Mouse (Mus musculus) Patski (cell line): ENCODE measurements around the gene Teddm1a. TPM values are rescaled to one million over a fixed set of nuclear protein-coding genes. Genes with fewer than 3 reads are reported as not detected.

Source experiments
- ATAC-seq: fragments of 100-300 bp; one replicate; pipeline ENCODE4 v1.8.0; 2021
- CTCF ChIA-PET: fragments of 350-600 bp; sonication (Branson Sonifier 250); formaldehyde crosslinking; loops from one replicate; lab custom pipeline; 2022; ENCODE audit warnings: inconsistent platforms; lab: Charles Lee
- POLR2A ChIA-PET: fragments of 350-600 bp; sonication (Branson Sonifier 250); formaldehyde crosslinking; loops from one replicate; lab custom pipeline; 2022; ENCODE audit warnings: antibody characterized with exemption, inconsistent platforms; lab: Charles Lee
- DNase-seq: peaks from one replicate; pipeline ENCODE4 v3.0.0-alpha.2; 2011; ENCODE audit warnings: low read depth, low spot score
- H3K27me3 ChIP-seq: fragments of 371-371 bp; one replicate; pipeline ENCODE4 v1.5.1; 2021
- CTCF ChIP-seq: fragments of 100-300 bp; IDR thresholded peaks from one replicate; pipeline ENCODE4 v1.5.1; 2021
- in situ Hi-C: fragments of 300-500 bp; cut with MboI; formaldehyde crosslinking; loops from 3 replicates; pipeline ENCODE4 v1.11.1; 2018; ENCODE audit warnings: low pct_unique_long_range_greater_than_20kb, mixed read lengths
- polyA plus RNA-seq: library from polyadenylated mRNA; unstranded; gene quantifications from one replicate; pipeline ENCODE4 v1.2.3, GENCODE M21; 2021

Gene Teddm1a
- polyA plus RNA-seq, 1 experiment from 2014 or later, result not detected

DNA sequence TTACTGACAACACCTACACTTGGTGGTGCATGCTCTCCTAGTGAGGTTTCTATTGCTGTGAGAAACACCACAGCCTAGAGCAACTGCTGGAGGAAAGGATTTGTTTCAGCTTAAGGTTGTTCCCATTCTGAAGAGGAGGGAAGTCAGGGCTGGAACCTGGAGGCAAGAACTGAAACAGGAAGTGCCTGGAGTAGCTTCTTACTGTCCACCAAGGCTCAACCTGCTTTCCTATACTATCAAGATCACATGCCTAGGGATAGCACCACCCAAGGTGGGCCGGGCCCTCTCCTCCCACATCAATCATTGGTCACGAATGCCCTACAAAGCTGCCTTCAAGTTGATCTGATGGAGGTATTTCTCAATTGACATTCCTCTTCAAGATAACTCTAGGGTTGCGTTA lies 30.1 kb downstream of the Teddm1a start:
- POLR2A ChIA-PET, result no interaction called here

DNA sequence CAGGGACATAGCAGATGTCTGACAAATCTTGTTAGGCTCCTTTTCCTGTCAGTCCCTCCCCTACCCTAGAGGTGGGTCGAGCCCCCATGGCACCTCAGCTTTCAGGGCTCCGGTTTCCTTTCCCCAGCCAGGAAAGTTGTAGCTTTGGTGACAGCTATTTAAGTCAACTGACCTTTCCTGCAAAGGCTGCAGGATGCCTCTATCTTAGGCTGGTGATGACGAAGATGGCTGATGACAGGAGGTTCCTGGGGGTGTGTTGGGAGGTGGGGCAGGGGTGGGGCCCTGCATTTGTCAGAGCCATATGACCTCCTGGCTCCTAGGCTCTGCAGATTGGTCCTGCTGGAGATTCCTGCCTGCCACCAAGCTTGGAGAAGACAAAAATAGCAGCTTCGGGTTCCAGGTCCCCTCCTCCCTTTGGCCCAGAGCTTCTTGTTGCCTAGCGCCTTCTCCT lies 31.1 kb downstream of the Teddm1a start:
- DNase-seq, result no peak
- TF ChIP-seq CTCF, result no peak
- H3K27me3 ChIP-seq, result peaks cover 13% of the 10 kb centered on the region
- ChIA-PET POLR2A (interaction anchor here (0.7 to 1.5 kb wide), 2 partner anchors 11 to 23 kb away, joined by 3 to 4 read pairs; partner anchors contain the start of gene Glul), CTCF (no interaction called here)
- in situ Hi-C loops, result no loop called here
- ATAC-seq, result no peak

More for the DNA sequence above, 30.1 kb downstream of the Teddm1a start:
- H3K27me3 ChIP-seq, result peaks cover 16% of the 10 kb centered on the region
- TF ChIP-seq CTCF, result no peak
- CTCF ChIA-PET, result no interaction called here
- DNase-seq (no peak), ATAC-seq (no peak)
- in situ Hi-C loops, result no loop called here

DNA sequence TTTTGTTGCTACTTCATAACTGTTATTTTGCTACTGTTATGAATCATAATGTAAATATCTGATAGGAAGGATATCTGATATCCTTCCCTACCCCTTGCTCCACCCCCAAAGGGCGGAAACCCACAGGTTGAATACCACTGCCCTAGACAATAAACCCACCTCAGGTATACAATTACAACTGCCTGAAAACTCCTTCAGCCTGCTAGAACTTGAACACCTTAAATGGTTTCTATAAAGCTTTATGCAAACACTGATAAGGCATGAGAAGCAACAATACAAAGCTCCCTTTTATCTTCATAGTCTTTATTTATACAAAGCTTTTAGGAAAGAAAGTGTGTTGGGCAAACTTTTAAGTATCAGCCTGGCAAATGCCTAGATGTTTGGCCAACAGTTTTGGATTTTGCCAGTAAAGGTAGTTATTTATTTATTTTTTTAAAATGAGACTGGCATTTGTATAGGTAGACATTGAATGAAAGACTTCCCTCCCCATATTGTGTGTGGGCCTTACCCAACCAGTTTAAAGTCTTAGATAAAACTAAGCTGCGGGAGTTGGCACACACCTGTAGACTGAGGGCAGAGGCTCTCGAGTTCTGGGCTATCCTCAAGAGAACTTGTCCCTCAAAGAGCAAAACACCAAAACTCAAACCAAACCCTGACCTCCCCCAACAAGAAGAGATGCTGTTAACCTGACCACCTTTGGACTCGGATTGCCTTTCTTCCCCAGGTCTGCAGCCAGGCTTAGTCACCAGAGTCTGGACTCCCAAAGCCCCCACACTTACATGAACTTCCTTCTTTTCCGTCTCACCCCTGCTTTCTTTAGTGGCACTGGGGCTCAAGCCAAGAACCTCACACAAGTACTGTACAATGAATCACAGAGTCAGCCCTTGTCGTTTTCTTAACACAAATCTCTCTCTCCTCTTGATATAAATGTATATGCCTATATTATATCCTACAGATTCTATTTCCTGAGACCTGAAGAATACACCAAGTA lies 33.1 kb downstream of the Teddm1a start:
- in situ Hi-C loops, result no loop called here
- peaks cover 13% of the 10 kb centered on the region for H3K27me3 ChIP-seq
- CTCF ChIA-PET, result interaction anchor here (0.7 to 1.3 kb wide), 2 partner anchors 10 to 160 kb away, joined by 3 to 4 read pairs; no protein-coding TSS in a partner anchor

DNA sequence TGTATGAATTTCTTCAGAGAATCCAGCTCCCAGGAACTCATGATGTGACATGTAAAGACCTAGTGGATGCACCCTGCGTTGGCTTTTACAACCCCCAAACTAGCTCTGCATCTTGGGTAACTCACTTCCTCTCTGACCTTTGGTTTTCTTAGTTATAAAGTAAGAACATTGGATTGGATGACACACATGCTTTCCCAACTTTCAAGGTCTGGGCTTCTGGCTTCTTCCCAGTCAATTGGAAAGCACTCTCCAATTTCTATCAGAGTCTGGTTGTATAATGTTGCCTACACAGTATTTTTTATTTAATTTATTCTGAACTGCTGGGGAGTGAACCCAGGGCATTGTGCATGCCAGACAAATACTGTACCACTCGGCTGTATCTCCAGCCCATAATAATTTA lies 38.9 kb downstream of the Teddm1a start:
- in situ Hi-C loops, result no loop called here
- TF ChIP-seq CTCF, result no peak
- ATAC-seq, result no peak
- CTCF ChIA-PET, result no interaction called here
- peaks cover 6% of the 10 kb centered on the region for H3K27me3 ChIP-seq
- POLR2A ChIA-PET, result no interaction called here
- DNase-seq, result no peak

More for the DNA sequence above, 33.1 kb downstream of the Teddm1a start:
- POLR2A ChIA-PET, result interaction anchor here (1.5 kb wide), 1 partner anchor 13 kb away, joined by 3 read pairs; no protein-coding TSS in a partner anchor
- ATAC-seq, result no peak
- no peak for TF ChIP-seq CTCF
- DNase-seq, result no peak

DNA sequence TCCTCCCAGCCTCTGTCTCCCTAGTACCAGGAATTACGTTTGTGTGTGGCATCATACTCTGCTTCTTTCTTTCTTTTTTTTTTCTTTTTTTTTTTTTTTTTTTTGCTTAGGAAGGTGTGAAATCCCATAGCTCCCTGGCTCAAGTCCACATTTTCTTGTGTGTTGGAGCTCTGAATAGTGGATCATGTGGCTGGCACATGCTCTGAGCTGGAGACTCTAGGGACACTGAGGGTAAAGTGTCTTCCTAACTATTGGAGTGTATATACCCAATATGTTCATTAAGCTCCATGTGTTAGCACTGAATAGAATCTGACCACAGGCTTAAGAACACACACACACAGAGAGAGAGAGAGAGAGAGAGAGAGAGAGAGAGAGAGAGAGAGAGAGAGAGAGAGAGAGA lies 42.2 kb downstream of the Teddm1a start:
- TF ChIP-seq CTCF, result no peak
- CTCF ChIA-PET, result no interaction called here
- in situ Hi-C loops, result no loop called here
- POLR2A ChIA-PET, result no interaction called here
- ATAC-seq (no peak), DNase-seq (no peak)
- peaks cover 6% of the 10 kb centered on the region for H3K27me3 ChIP-seq

DNA sequence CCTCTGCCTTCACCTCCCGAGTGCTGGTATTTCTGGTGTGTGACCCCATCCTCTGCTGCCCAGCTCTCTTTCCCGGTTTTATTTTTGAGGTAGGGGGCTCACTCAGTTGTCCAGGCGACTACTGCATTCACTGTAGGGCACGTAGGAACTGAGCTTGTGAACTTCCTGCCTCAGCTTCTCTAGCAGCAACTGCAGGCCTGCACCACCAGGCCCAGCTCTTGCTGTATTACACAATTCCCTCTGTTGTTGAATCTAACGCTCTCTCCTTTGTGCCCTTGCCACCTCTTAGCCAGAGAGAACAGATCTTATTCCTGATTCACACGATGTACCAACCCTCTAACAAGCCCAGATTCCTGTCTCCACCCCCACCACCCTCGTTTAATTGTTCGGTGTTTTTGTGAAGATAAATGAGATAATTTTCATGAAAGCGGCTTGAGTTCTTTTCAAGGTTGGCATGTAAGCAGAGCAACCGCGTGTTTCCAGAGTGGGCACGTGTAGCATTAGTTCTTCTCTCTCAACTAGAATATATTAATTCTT lies 44.4 kb downstream of the Teddm1a start:
- ChIA-PET POLR2A (no interaction called here), CTCF (interaction anchor here (0.7 kb wide), 1 partner anchor 13 kb away, joined by 3 read pairs; no protein-coding TSS in a partner anchor)
- ATAC-seq, result no peak
- DNase-seq, result no peak
- no peak for TF ChIP-seq CTCF
- in situ Hi-C loops, result no loop called here
- peaks cover 1% of the 10 kb centered on the region for H3K27me3 ChIP-seq

DNA sequence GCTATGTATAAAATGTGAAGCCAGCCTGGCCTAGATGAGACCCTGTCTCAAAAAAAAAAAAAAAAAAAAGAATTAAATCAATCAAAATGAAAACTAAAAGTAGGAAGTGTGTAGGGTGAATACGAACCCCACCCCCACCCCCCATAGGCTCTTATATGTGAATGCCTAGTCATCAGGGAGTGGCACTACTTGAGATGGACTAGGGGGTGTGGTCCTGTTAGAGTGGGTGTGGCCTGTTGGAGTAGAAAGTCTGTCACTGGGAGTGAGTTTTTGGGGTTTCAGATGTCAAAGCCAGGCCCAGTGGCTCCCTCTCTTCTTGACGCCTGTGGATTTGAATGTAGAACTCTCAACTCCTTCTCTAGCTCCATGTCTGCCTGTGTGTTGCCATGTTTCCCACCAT lies 45.5 kb downstream of the Teddm1a start:
- DNase-seq (no peak), ATAC-seq (no peak)
- CTCF ChIA-PET, result interaction anchor here (1.5 kb wide), 1 partner anchor 18 kb away, joined by 3 read pairs; no protein-coding TSS in a partner anchor
- TF ChIP-seq CTCF, result no peak
- peaks cover 3% of the 10 kb centered on the region for H3K27me3 ChIP-seq
- POLR2A ChIA-PET, result no interaction called here
- in situ Hi-C loops, result no loop called here

DNA sequence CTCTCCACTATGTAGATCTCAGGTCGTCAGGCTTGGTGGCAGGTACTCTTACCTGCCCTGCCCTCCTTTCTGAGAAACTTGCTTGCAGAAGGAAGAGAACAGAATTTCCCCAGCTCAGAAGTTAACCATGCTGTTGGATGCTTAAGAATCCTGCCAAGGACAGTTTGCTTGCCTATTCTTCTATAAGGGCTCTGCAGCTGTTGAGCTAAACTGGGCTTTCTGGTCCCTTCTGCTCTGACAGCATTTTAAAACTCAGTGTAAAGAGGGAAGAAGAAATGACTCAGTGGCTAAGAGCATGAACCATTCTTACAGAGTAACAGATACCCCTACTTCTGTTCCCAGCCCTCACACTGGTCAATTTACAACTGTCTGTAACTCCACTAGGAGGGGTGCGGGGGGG lies 49.4 kb downstream of the Teddm1a start:
- in situ Hi-C loops, result no loop called here
- H3K27me3 ChIP-seq, result peaks cover 3% of the 10 kb centered on the region
- CTCF ChIA-PET, result no interaction called here
- no peak for DNase-seq
- POLR2A ChIA-PET, result no interaction called here
- ATAC-seq, result no peak
- no peak for TF ChIP-seq CTCF

Other genes with a start within 250 kb of the Teddm1a start
- 0.53 TPM for gene Rgs8, start 238.7 kb upstream of the Teddm1a start, polyA plus RNA-seq
- gene Rgs16, start 151.4 kb upstream of the Teddm1a start, polyA plus RNA-seq, result 0.03 TPM
- gene Rnasel, start 142.3 kb upstream of the Teddm1a start, polyA plus RNA-seq, result 8.1 TPM
- 0.05 TPM for gene Rgsl1, start 47.6 kb upstream of the Teddm1a start, polyA plus RNA-seq
- 0.09 TPM for gene Teddm1b, start 17.4 kb upstream of the Teddm1a start, polyA plus RNA-seq
- 60.5 TPM for gene Glul, start 8.2 kb downstream of the Teddm1a start, polyA plus RNA-seq
- 0.18 TPM for gene Teddm2, start 8.5 kb downstream of the Teddm1a start, polyA plus RNA-seq